Mouse (Mus musculus) megakaryocyte, embryonic 14.5 days (primary cell): ENCODE data around the gene Arfip1.

Experiments
- FLI1 ChIP-seq: IDR thresholded peaks from 2 replicates; pipeline ENCODE4 v1.6.1; 2012; ENCODE audit warnings: low read length, inconsistent platforms, mixed read lengths
- GATA1 ChIP-seq: IDR thresholded peaks from 3 replicates; pipeline ENCODE4 v1.6.1; 2012; ENCODE audit warnings: mixed read lengths, low read length, inconsistent platforms, borderline replicate concordance

GRCm38 (mm10) chr3:84467419-84468110 is 114.9 kb downstream of the Arfip1 start:
- TF ChIP-seq FLI1 (no peak), GATA1 (no peak)
